Mouse (Mus musculus) embryonic facial prominence, embryonic 15.5 days (tissue): ENCODE results near the gene Masp2. TPM values are rescaled to one million over a fixed set of nuclear protein-coding genes. Genes with fewer than 3 reads are reported as not detected.

Experiments used
- ATAC-seq: fragments of 200-750 bp; cut with Nextera tagmentation; 2 replicates; pipeline ENCODE4 v1.8.0; 2017; ENCODE audit warnings: low read depth, moderate TSS enrichment; ENCODE audit not compliant: insufficient number of reproducible peaks, low FRiP score, low TSS enrichment
- H3K27ac ChIP-seq: fragments of 300-500 bp; sonication (generic); replicated peaks from 2 replicates; pipeline ENCODE4 v1.5.1; 2015; ENCODE audit warnings: mild to moderate bottlenecking, inconsistent platforms
- H3K27me3 ChIP-seq: fragments of 300-500 bp; sonication (generic); 2 replicates; pipeline ENCODE4 v1.6.1; 2015; ENCODE audit warnings: inconsistent platforms
- H3K36me3 ChIP-seq: fragments of 300-500 bp; sonication (generic); 2 replicates; pipeline ENCODE4 v1.6.1; 2015; ENCODE audit warnings: mild to moderate bottlenecking, inconsistent platforms
- H3K4me1 ChIP-seq: fragments of 300-500 bp; sonication (generic); 2 replicates; pipeline ENCODE4 v1.6.1; 2015; ENCODE audit warnings: inconsistent platforms
- H3K4me2 ChIP-seq: fragments of 300-500 bp; sonication (generic); replicated peaks from 2 replicates; pipeline ENCODE4 v1.6.1; 2015; ENCODE audit warnings: mild to moderate bottlenecking, inconsistent platforms
- H3K4me3 ChIP-seq: fragments of 300-500 bp; sonication (generic); replicated peaks from 2 replicates; pipeline ENCODE4 v1.5.1; 2015; ENCODE audit warnings: mild to moderate bottlenecking, inconsistent platforms
- H3K9ac ChIP-seq: fragments of 300-500 bp; sonication (generic); 2 replicates; pipeline ENCODE4 v1.6.1; 2015; ENCODE audit warnings: inconsistent platforms
- H3K9me3 ChIP-seq: fragments of 300-500 bp; sonication (generic); replicated peaks from 2 replicates; pipeline ENCODE4 v1.6.1; 2016; ENCODE audit warnings: inconsistent platforms
- WGBS: fragments of 180-500 bp; shearing (Covaris S2); methylation state at CpG from one replicate; pipeline ENCODE4 v1.1.7; 2015; 5-methylcytosine and 5-hydroxymethylcytosine counted together
- polyA plus RNA-seq: library from polyadenylated mRNA; unstranded; fragments of >200 nt; fragmentation: Nextera tagmentation; extraction: Ambion mirVana; gene quantifications from 2 replicates; pipeline ENCODE4 v1.2.1, GENCODE M21; 2015

Gene Masp2
- polyA plus RNA-seq, 1 experiment from 2014 or later, result 0.40 TPM

GRCm38 (mm10) chr4:148586648-148587047 lies 15.7 kb upstream of the Masp2 start:
- no peak overlapping the region for H3K4me3 ChIP-seq
- ATAC-seq, result no peak
- H3K27ac ChIP-seq, result no peak overlapping the region
- H3K9ac ChIP-seq, result no peak overlapping the region
- no peaks in the 10 kb centered on the region for H3K9me3 ChIP-seq
- H3K27me3 ChIP-seq, result no peaks in the 10 kb centered on the region
- H3K36me3 ChIP-seq, result peaks cover 16% of the 10 kb centered on the region
- 0 out of 2 replicates have a peak, but pooled peaks cover 9% of the 10 kb centered on the region for H3K4me1 ChIP-seq
- 80% methylated on average over 9 of the region's 9 CpGs for WGBS
- H3K4me2 ChIP-seq, result no peak overlapping the region

DNA sequence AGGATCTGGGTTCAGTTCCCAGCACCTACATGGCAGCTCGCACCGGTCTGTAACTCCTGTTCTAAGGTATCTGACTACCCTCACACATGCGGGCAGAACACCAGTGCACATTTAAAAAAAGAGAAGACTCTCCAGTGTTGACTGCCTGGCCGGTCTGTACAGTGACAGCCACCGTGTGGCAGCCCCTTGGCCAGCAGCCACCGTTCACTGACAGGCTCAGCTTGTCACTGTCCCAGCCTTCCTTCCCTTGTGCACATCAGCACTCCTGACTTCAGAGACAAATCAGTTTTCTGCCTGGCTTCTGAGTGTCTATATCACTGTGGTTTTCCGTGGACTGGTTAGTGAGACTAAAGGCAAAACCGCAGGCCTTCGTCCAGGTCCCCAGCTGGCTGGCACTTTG lies 13.6 kb upstream of the Masp2 start:
- Histone ChIP-seq H3K27ac (no peak overlapping the region), H3K4me2 (no peak overlapping the region), H3K9ac (no peak overlapping the region), H3K36me3 (peaks cover 6% of the 10 kb centered on the region), H3K4me1 (peaks cover 25% of the 10 kb centered on the region), H3K9me3 (no peaks in the 10 kb centered on the region), H3K27me3 (no peaks in the 10 kb centered on the region), H3K4me3 (no peak overlapping the region)
- WGBS, result 74% methylated on average over 9 of the region's 9 CpGs
- no peak for ATAC-seq

DNA sequence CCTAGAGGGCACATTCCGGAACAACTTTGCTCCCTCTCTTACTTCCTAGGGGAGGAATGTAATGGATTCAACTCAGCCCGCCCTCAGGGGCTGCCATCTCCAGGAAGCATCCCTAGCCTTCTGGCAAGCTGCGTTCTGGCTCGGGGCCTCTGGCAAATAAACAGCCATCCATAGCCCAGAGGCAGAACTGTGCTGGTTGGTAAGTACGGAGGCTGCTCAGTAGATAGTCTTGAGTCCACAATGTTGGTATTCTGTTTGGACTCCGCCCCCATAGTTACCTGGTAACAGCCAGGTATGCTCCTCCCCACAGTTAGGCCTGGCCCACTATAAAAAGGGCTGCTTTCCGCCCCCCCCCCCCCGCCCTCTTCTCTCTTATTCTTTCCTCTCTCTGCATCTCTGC lies 12.8 kb upstream of the Masp2 start:
- H3K4me1 ChIP-seq, result peaks cover 25% of the 10 kb centered on the region
- H3K27me3 ChIP-seq, result no peaks in the 10 kb centered on the region
- H3K9me3 ChIP-seq, result no peaks in the 10 kb centered on the region
- no peak overlapping the region for H3K4me2 ChIP-seq
- H3K27ac ChIP-seq, result no peak overlapping the region
- H3K9ac ChIP-seq, result no peak overlapping the region
- no peak overlapping the region for H3K4me3 ChIP-seq
- H3K36me3 ChIP-seq, result peaks cover 14% of the 10 kb centered on the region
- no peak for ATAC-seq
- 41% methylated on average over 8 of the region's 8 CpGs for WGBS

- Histone ChIP-seq H3K27me3 (no peaks in the 10 kb centered on the region), H3K4me1 (peaks cover 25% of the 10 kb centered on the region), H3K4me2 (peak overlapping the region; percentile 89), H3K9me3 (no peaks in the 10 kb centered on the region), H3K27ac (peak overlapping the region; percentile 79), H3K4me3 (peak overlapping the region; percentile 99), H3K36me3 (peaks cover 24% of the 10 kb centered on the region), H3K9ac (peak overlapping the region; percentile 83)
- 5% methylated on average over 18 of the region's 18 CpGs for WGBS
- ATAC-seq, result no peak
These were observed 11.8 kb upstream of the Masp2 start for GRCm38 (mm10) chr4:148590421-148591170.

- under 1% methylated on average over 50 of the region's 50 CpGs for WGBS
- Histone ChIP-seq H3K4me1 (peaks cover 25% of the 10 kb centered on the region), H3K4me2 (peak within 1 kb of the TSS; percentile 89), H3K9me3 (no peaks in the 10 kb centered on the region), H3K36me3 (peaks cover 30% of the 10 kb centered on the region), H3K27ac (peak within 1 kb of the TSS; percentile 79), H3K9ac (peak within 1 kb of the TSS; percentile 83), H3K4me3 (peak within 1 kb of the TSS; percentile 99), H3K27me3 (no peaks in the 10 kb centered on the region)
- peak; percentile 100 for ATAC-seq
These were observed 11.2 kb upstream of the Masp2 start, which contains the start of gene Srm for GRCm38 (mm10) chr4:148591171-148591630. Srm (plus strand) TSS chr4:148591503.

DNA sequence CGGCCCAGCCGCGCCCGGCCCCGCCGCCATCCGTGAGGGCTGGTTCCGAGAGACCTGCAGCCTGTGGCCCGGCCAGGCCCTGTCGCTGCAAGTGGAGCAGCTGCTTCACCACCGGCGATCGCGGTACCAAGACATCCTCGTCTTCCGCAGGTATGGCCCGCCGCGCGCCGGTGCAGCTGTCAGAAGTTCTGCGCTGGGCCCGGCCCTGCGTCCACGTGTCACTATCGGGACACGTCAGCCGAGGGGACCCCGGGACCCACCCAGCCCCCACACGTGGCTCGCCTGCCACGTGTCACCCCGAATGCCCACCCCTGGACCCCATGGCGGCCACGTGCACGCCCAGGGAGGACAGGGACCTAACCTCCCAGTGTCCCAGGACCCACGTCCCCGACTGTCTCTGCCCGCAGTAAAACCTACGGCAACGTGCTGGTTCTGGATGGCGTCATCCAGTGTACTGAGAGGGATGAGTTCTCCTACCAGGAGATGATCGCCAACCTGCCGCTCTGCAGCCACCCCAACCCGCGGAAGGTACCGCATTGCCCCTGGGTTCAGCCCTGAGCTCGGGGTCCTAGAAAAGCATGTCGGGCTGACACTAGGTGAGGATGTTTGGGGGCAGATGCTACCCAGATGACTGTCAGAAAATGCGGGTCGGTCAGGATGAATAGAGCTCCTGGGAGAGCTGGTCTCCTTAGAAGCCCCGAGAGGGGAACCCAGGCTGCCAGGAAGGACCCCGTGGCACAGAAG lies 10.5 kb upstream of the Masp2 start:
- Histone ChIP-seq H3K4me1 (peaks cover 25% of the 10 kb centered on the region), H3K4me3 (peak overlapping the region; percentile 99), H3K27ac (peak overlapping the region; percentile 55; the same call in 1 of the 2 replicates), H3K4me2 (peak overlapping the region; percentile 89), H3K9ac (peak overlapping the region; percentile 83), H3K36me3 (peaks cover 36% of the 10 kb centered on the region), H3K27me3 (no peaks in the 10 kb centered on the region), H3K9me3 (no peaks in the 10 kb centered on the region)
- peak; percentile 31 for ATAC-seq
- WGBS, result under 1% methylated on average over 53 of the region's 53 CpGs

- Histone ChIP-seq H3K27me3 (no peaks in the 10 kb centered on the region), H3K4me2 (no peak overlapping the region), H3K4me3 (no peak overlapping the region), H3K4me1 (peaks cover 25% of the 10 kb centered on the region), H3K9ac (no peak overlapping the region), H3K9me3 (no peaks in the 10 kb centered on the region), H3K36me3 (peaks cover 58% of the 10 kb centered on the region), H3K27ac (no peak overlapping the region)
- WGBS, result 94% methylated on average over 11 of the region's 11 CpGs
- ATAC-seq, result no peak
These were observed 8.4 kb upstream of the Masp2 start for GRCm38 (mm10) chr4:148593996-148594395.

GRCm38 (mm10) chr4:148595916-148596315 lies 6.4 kb upstream of the Masp2 start:
- H3K36me3 ChIP-seq, result peaks cover 63% of the 10 kb centered on the region
- peaks cover 17% of the 10 kb centered on the region for H3K4me1 ChIP-seq
- no peaks in the 10 kb centered on the region for H3K9me3 ChIP-seq
- no peaks in the 10 kb centered on the region for H3K27me3 ChIP-seq
- no peak overlapping the region for H3K9ac ChIP-seq
- no peak overlapping the region for H3K4me2 ChIP-seq
- no peak for ATAC-seq
- no peak overlapping the region for H3K27ac ChIP-seq
- H3K4me3 ChIP-seq, result no peak overlapping the region
- 82% methylated on average over 6 of the region's 6 CpGs for WGBS

DNA sequence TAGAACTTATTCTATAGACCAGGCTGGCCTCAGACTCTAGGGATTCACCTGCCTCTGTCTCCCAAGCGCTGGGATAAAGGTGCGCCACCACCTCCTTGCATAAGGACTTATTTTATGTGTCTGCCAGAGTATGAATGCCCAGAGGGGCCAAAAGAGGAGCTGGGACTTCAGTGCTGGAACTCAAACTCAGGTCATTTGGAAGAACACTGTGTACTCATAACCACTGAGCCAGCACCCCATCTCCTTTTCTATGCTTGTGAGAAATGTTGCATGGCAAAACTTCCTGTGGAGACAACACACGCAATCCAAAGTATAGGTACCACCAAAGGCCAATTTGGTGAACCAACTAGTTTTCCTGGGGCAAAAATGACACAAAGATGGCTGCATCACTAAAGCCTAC lies 5.6 kb upstream of the Masp2 start:
- Histone ChIP-seq H3K9ac (no peak overlapping the region), H3K4me3 (no peak overlapping the region), H3K4me2 (no peak overlapping the region), H3K27ac (no peak overlapping the region), H3K27me3 (no peaks in the 10 kb centered on the region), H3K36me3 (peaks cover 63% of the 10 kb centered on the region), H3K9me3 (no peaks in the 10 kb centered on the region), H3K4me1 (peaks cover 17% of the 10 kb centered on the region)
- ATAC-seq, result no peak
- WGBS, result 96% methylated on average over 3 of the region's 3 CpGs

- Histone ChIP-seq H3K27ac (no peak overlapping the region), H3K27me3 (no peaks in the 10 kb centered on the region), H3K4me2 (no peak overlapping the region), H3K9ac (no peak overlapping the region), H3K4me3 (no peak overlapping the region), H3K4me1 (no peaks in the 10 kb centered on the region), H3K36me3 (peaks cover 57% of the 10 kb centered on the region), H3K9me3 (no peaks in the 10 kb centered on the region)
- no peak for ATAC-seq
- WGBS, result 90% methylated on average over 12 of the region's 12 CpGs
These were observed 3.5 kb upstream of the Masp2 start for GRCm38 (mm10) chr4:148598826-148599225.

GRCm38 (mm10) chr4:148600316-148600715 lies 2.0 kb upstream of the Masp2 start:
- H3K4me2 ChIP-seq, result no peak overlapping the region
- ATAC-seq, result no peak
- whole genome bisulfite sequencing, result 78% methylated on average over 4 of the region's 4 CpGs
- H3K4me1 ChIP-seq, result no peaks in the 10 kb centered on the region; the same call in 1 of the 2 replicates
- no peaks in the 10 kb centered on the region for H3K27me3 ChIP-seq
- peaks cover 42% of the 10 kb centered on the region for H3K36me3 ChIP-seq
- no peak overlapping the region for H3K4me3 ChIP-seq
- H3K9ac ChIP-seq, result no peak overlapping the region
- H3K27ac ChIP-seq, result no peak overlapping the region
- no peaks in the 10 kb centered on the region for H3K9me3 ChIP-seq
